Mouse (Mus musculus) forebrain, embryonic 13.5 days (tissue): ENCODE results near the gene 1810046K07Rik. TPM values are rescaled to one million over a fixed set of nuclear protein-coding genes. Genes with fewer than 3 reads are reported as not detected.

Source experiments
- polyA plus RNA-seq: library from polyadenylated mRNA; unstranded; fragments of >200 nt; fragmentation: Nextera tagmentation; extraction: Ambion mirVana; gene quantifications from 2 replicates; pipeline ENCODE4 v1.2.1, GENCODE M21; 2015

Gene 1810046K07Rik
- polyA plus RNA-seq, 1 experiment from 2014 or later: not detected

Other genes starting within 250 kb of the 1810046K07Rik start
- gene 4833427G06Rik, start 226.8 kb downstream of the 1810046K07Rik start, polyA plus RNA-seq: 0.46 and 1.3 TPM in 2 replicates
- gene Gm32742, start 163.4 kb downstream of the 1810046K07Rik start, polyA plus RNA-seq: 0.04 TPM in 1 of 2 replicates, not detected in the other
- 0.06 and 0.09 TPM in 2 replicates for gene Pou2af1, start 115.2 kb downstream of the 1810046K07Rik start, polyA plus RNA-seq
- gene Colca2, start 50.3 kb downstream of the 1810046K07Rik start, polyA plus RNA-seq: 0.70 and 0.97 TPM in 2 replicates